ENCODE assay signal across 33 mouse cellular contexts in the genomic region with DNA sequence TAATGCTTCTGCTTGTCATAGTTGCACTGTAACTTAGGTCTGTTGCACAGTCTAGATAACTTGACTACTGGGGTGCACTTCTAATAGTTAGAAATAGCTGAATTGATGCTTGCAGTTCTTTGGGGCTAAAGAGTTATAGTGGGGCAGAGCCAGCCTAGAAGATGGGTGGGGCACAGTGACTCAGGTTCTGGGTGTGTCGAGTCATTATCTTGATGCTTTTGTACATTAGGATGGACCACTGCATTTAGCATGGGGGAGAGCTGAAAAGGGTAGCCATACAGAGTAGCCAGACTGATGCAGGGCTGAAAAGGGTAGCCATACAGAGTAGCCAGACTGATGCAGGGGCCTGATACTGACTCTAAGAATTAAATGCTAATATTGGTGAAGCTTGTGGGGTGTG. TPM values are rescaled to one million over a fixed set of nuclear protein-coding genes. Genes with fewer than 3 reads are reported as not detected.
DNase-seq lines count a peak whose midpoint lies in the region; ATAC-seq and TF ChIP-seq lines count a peak whose summit lies in the region.
"Had no signal": no experiment of that assay in that cellular context is flagged by ENCODE, and none has a peak within 500 bp of the region (broad histone marks: within the 10 kb centered on the region; RNA-seq: fewer than 3 reads in every experiment).

No protein-coding gene starts in this region.

- H3K36me3 ChIP-seq in heart, embryonic 12.5 days, result peaks cover 97% of the 10 kb centered on the region
- H3K36me3 ChIP-seq in heart, adult 2 months (ENCODE audit: control insufficient read depth, insufficient read depth, low read length), result peaks cover 15% of the 10 kb centered on the region
- H3K36me3 ChIP-seq in erythroblast, embryonic 14.5 days (ENCODE audit: control insufficient read depth), result peaks cover 99% of the 10 kb centered on the region
- peaks cover 95% of the 10 kb centered on the region for H3K36me3 ChIP-seq in liver, embryonic 14.5 days (replicated peaks; ENCODE audit: control insufficient read depth, insufficient read depth, low read depth)
- H3K36me3 ChIP-seq in stomach, embryonic 16.5 days (ENCODE audit: control insufficient read depth, insufficient read depth, low read length), result peaks cover 59% of the 10 kb centered on the region

- intact Hi-C loops in heart, adult 2 months (cut with DNase I), result no loop called here
- intact Hi-C loops in left cerebral cortex, postnatal 36 days (cut with DNase I), result no loop called here

- no peak overlapping the region for H3K4me2 ChIP-seq in heart, embryonic 12.5 days
- H3K4me2 ChIP-seq in liver, embryonic 14.5 days (ENCODE audit: low read depth), result peak overlapping the region; percentile 62
- H3K4me2 ChIP-seq in stomach, embryonic 16.5 days (ENCODE audit: low read depth, low read length), result no peak overlapping the region
- H3K4me2 ChIP-seq: kidney, embryonic 15.5 days; limb, embryonic 13.5 days; lung, embryonic 14.5 days; neural tube, embryonic 13.5 days had no signal

- peaks cover 3% of the 10 kb centered on the region; the same call in 1 of the 2 replicates for H3K4me1 ChIP-seq in heart, embryonic 12.5 days (replicated peaks)
- no peaks in the 10 kb centered on the region for H3K4me1 ChIP-seq in heart, adult 2 months (ENCODE audit: control insufficient read depth, insufficient read depth, low read length)
- H3K4me1 ChIP-seq in erythroblast, embryonic 14.5 days (ENCODE audit: control insufficient read depth), result peaks cover 87% of the 10 kb centered on the region
- H3K4me1 ChIP-seq in liver, embryonic 14.5 days (replicated peaks; ENCODE audit: control insufficient read depth in 2 of 2, insufficient read depth in 2 of 2, low read length in 1 of 2), result peaks cover 37 to 46% of the 10 kb centered on the region in 2 experiments
- no peaks in the 10 kb centered on the region for H3K4me1 ChIP-seq in stomach, embryonic 16.5 days (ENCODE audit: control insufficient read depth, insufficient read depth, low read length)
- H3K4me1 ChIP-seq: forebrain, embryonic 10.5 days; hindbrain, embryonic 10.5 days; kidney, embryonic 15.5 days; limb, embryonic 13.5 days had no signal

- whole genome bisulfite sequencing in heart, embryonic 12.5 days, result 67% methylated on average over 1 of the region's 1 CpGs
- 67% methylated on average over 1 of the region's 1 CpGs for WGBS in heart, adult 2 months
- WGBS in liver, embryonic 14.5 days (ENCODE audit: insufficient replicate concordance), result 16% methylated on average over 1 of the region's 1 CpGs
- 66% methylated on average over 1 of the region's 1 CpGs for WGBS in stomach, embryonic 16.5 days

- TF ChIP-seq EP300 in heart, adult 2 months (IDR thresholded peaks at IDR 0.05; ENCODE audit: insufficient read depth, low read depth, low read length), result no peak
- TF ChIP-seq EP300 in liver, embryonic 14.5 days (IDR thresholded peaks at IDR 0.05; ENCODE audit: low read depth), result no peak

- peaks cover 2% of the 10 kb centered on the region for H3K79me2 ChIP-seq in heart, adult 2 months (replicated peaks; ENCODE audit: control insufficient read depth, insufficient read depth, low read length)

- H3K27me3 ChIP-seq in heart, embryonic 12.5 days (replicated peaks), result no peaks in the 10 kb centered on the region
- no peaks in the 10 kb centered on the region for H3K27me3 ChIP-seq in heart, adult 2 months (ENCODE audit: control insufficient read depth, insufficient read depth, low read length)
- H3K27me3 ChIP-seq in erythroblast, embryonic 14.5 days (ENCODE audit: control insufficient read depth), result no peaks in the 10 kb centered on the region
- H3K27me3 ChIP-seq in liver, embryonic 14.5 days (ENCODE audit: control insufficient read depth, insufficient read depth, low read length), result no peaks in the 10 kb centered on the region
- H3K27me3 ChIP-seq in stomach, embryonic 16.5 days (ENCODE audit: control insufficient read depth, insufficient read depth, low read length), result no peaks in the 10 kb centered on the region
- H3K27me3 ChIP-seq: kidney, embryonic 15.5 days; limb, embryonic 13.5 days; megakaryocyte, embryonic 14.5 days; neural tube, embryonic 13.5 days; Patski had no signal

- DNase-seq in heart, adult 2 months, result no peak
- peak; percentile 45 to 64 (median 57) for DNase-seq in liver, embryonic 14.5 days (ENCODE audit: low read depth in 3 of 3, low spot score in 3 of 3)
- no peak for DNase-seq in left cerebral cortex, postnatal 36 days (ENCODE audit: low spot score in 2 of 2)
- DNase-seq in adrenal gland, postnatal 14 days, result no peak
- no peak for DNase-seq in cerebellum, adult 11 months
- DNase-seq: adrenal gland, postnatal 10 days; cerebellum, adult 18-20 months; cerebellum, postnatal 14 days; gastrocnemius, postnatal 25 days; kidney, adult 11 months; kidney, postnatal 36 days; lung, embryonic 14.5 days; midbrain, embryonic 14.5 days; retina, postnatal 1 day; thymus, postnatal 25 days had no signal

- peak; percentile 85 for ATAC-seq in heart, embryonic 12.5 days (ENCODE audit: insufficient number of reproducible peaks, low FRiP score)
- ATAC-seq in liver, embryonic 14.5 days (ENCODE audit: insufficient read depth), result peak; percentile 75
- ATAC-seq in stomach, embryonic 16.5 days (ENCODE audit: insufficient read depth, low FRiP score), result peak; percentile 14; the same call in 1 of the 2 replicates
- ATAC-seq: CD4-positive, CD25-positive, alpha-beta regulatory T cell, adult 4 months; forebrain, embryonic 16.5 days; hindbrain, embryonic 16.5 days; Patski had no signal

- H3K9me3 ChIP-seq in heart, embryonic 12.5 days (replicated peaks), result no peaks in the 10 kb centered on the region
- H3K9me3 ChIP-seq in erythroblast, embryonic 14.5 days (ENCODE audit: control insufficient read depth, low read length), result no peaks in the 10 kb centered on the region
- no peaks in the 10 kb centered on the region for H3K9me3 ChIP-seq in liver, embryonic 14.5 days (ENCODE audit: control insufficient read depth, low read length)
- H3K9me3 ChIP-seq in stomach, embryonic 16.5 days (replicated peaks; ENCODE audit: control insufficient read depth, low read length), result no peaks in the 10 kb centered on the region
- H3K9me3 ChIP-seq: forebrain, embryonic 10.5 days; hindbrain, embryonic 10.5 days; kidney, embryonic 15.5 days; limb, embryonic 13.5 days; megakaryocyte, embryonic 14.5 days; neural tube, embryonic 13.5 days had no signal

- H3K4me3 ChIP-seq in heart, embryonic 12.5 days, result no peak overlapping the region
- no peak overlapping the region for H3K4me3 ChIP-seq in heart, adult 2 months
- peak overlapping the region; percentile 44 for H3K4me3 ChIP-seq in erythroblast, embryonic 14.5 days (replicated peaks)
- no peak overlapping the region; a peak in 1 of 4 replicates for H3K4me3 ChIP-seq in liver, embryonic 14.5 days (ENCODE audit: insufficient read depth in 1 of 2, low read depth in 2 of 2, low read length in 2 of 2)
- no peak overlapping the region for H3K4me3 ChIP-seq in stomach, embryonic 16.5 days (replicated peaks; ENCODE audit: low read length)
- H3K4me3 ChIP-seq: forebrain, embryonic 10.5 days; hindbrain, embryonic 10.5 days; kidney, embryonic 15.5 days; limb, embryonic 13.5 days; megakaryocyte, embryonic 14.5 days; neural tube, embryonic 13.5 days had no signal

- H3K27ac ChIP-seq in heart, embryonic 12.5 days (ENCODE audit: poor library complexity, severe bottlenecking), result peak overlapping the region; percentile 18; the same call in 1 of the 2 replicates
- H3K27ac ChIP-seq in heart, adult 2 months, result no peak overlapping the region
- H3K27ac ChIP-seq in liver, embryonic 14.5 days, result peak overlapping the region; percentile 79
- H3K27ac ChIP-seq in stomach, embryonic 16.5 days (ENCODE audit: low read length), result no peak overlapping the region
- H3K27ac ChIP-seq: forebrain, embryonic 10.5 days; hindbrain, embryonic 10.5 days; kidney, embryonic 15.5 days; limb, embryonic 13.5 days; neural tube, embryonic 13.5 days had no signal

- no peak for TF ChIP-seq CTCF in heart, adult 2 months (IDR thresholded peaks at IDR 0.05)
- TF ChIP-seq CTCF in liver, embryonic 14.5 days (IDR thresholded peaks at IDR 0.05; ENCODE audit: low read depth), result no peak

- H3K9ac ChIP-seq in heart, embryonic 12.5 days, result no peak overlapping the region
- H3K9ac ChIP-seq in heart, adult 2 months (ENCODE audit: low read depth, low read length), result no peak overlapping the region
- H3K9ac ChIP-seq in liver, embryonic 14.5 days (replicated peaks), result peak overlapping the region; percentile 51
- H3K9ac ChIP-seq in stomach, embryonic 16.5 days (ENCODE audit: low read length), result no peak overlapping the region
- H3K9ac ChIP-seq: kidney, embryonic 15.5 days; limb, embryonic 13.5 days; lung, embryonic 14.5 days; neural tube, embryonic 13.5 days had no signal

- TF ChIP-seq POLR2A in heart, adult 2 months (IDR thresholded peaks at IDR 0.05; ENCODE audit: insufficient read depth, low read depth, low read length), result no peak

RNA-seq across cellular contexts. Expression of a gene that starts 6.4 kb away (rescaled TPM):
- polyA plus RNA-seq in heart, embryonic 12.5 days (2016; fragmentation: Nextera tagmentation; extraction: Ambion mirVana), result 52.1 TPM in 2 replicates
- total RNA-seq in heart, adult 2 months (2021), result 100 to 1,000 TPM; 160 to 192 TPM
- 174 and 181 TPM in 2 replicates for polyA plus RNA-seq in heart, adult 2 months (2012; rRNA removed)
- polyA plus RNA-seq in erythroblast, embryonic 14.5 days (2012), result 227 and 231 TPM in 2 replicates
- polyA plus RNA-seq in liver, embryonic 14.5 days (2012; rRNA removed), result 54.4 and 57.5 TPM in 2 replicates
- polyA plus RNA-seq in liver, embryonic 14.5 days (2014; fragmentation: Nextera tagmentation; extraction: Ambion mirVana), result 45.4 and 56.7 TPM in 2 replicates
- 50.2 and 50.4 TPM in 2 replicates for polyA plus RNA-seq in stomach, embryonic 16.5 days (2015; fragmentation: Nextera tagmentation; extraction: Ambion mirVana)
- total RNA-seq in left cerebral cortex, postnatal 36 days (2021), result 100 to 1,000 TPM; 435 to 530 TPM
- total RNA-seq in adrenal gland, postnatal 14 days (2021), result 145 and 155 TPM in 2 replicates

RNA-seq across cellular contexts. Expression of a gene that starts 11.6 kb away (rescaled TPM):
- polyA plus RNA-seq in heart, embryonic 12.5 days (2016; fragmentation: Nextera tagmentation; extraction: Ambion mirVana), result 81.7 and 83.9 TPM in 2 replicates
- total RNA-seq in heart, adult 2 months (2021), result 10 to 100 TPM; 65.6 to 68.5 TPM
- polyA plus RNA-seq in heart, adult 2 months (2012; rRNA removed), result 84.4 and 118 TPM in 2 replicates
- polyA plus RNA-seq in erythroblast, embryonic 14.5 days (2012), result 43.1 and 44.9 TPM in 2 replicates
- 110 and 132 TPM in 2 replicates for polyA plus RNA-seq in liver, embryonic 14.5 days (2012; rRNA removed)
- 52.2 and 60.2 TPM in 2 replicates for polyA plus RNA-seq in liver, embryonic 14.5 days (2014; fragmentation: Nextera tagmentation; extraction: Ambion mirVana)
- polyA plus RNA-seq in stomach, embryonic 16.5 days (2015; fragmentation: Nextera tagmentation; extraction: Ambion mirVana), result 76.3 and 81.1 TPM in 2 replicates
- 100 to 1,000 TPM; 162 to 183 TPM for total RNA-seq in left cerebral cortex, postnatal 36 days (2021)
- total RNA-seq in adrenal gland, postnatal 14 days (2021), result 166 and 184 TPM in 2 replicates

RNA-seq across cellular contexts. Expression of a gene that starts 22.2 kb away (rescaled TPM):
- 16.6 and 17.7 TPM in 2 replicates for polyA plus RNA-seq in heart, embryonic 12.5 days (2016; fragmentation: Nextera tagmentation; extraction: Ambion mirVana)
- 1 to 10 TPM; 3.4 to 4.4 TPM for total RNA-seq in heart, adult 2 months (2021)
- 7.4 and 12.7 TPM in 2 replicates for polyA plus RNA-seq in heart, adult 2 months (2012; rRNA removed)
- 0.10 and 0.26 TPM in 2 replicates for polyA plus RNA-seq in erythroblast, embryonic 14.5 days (2012)
- 1.4 and 1.7 TPM in 2 replicates for polyA plus RNA-seq in liver, embryonic 14.5 days (2012; rRNA removed)
- polyA plus RNA-seq in liver, embryonic 14.5 days (2014; fragmentation: Nextera tagmentation; extraction: Ambion mirVana), result 1.6 and 1.8 TPM in 2 replicates
- 19.2 and 20.2 TPM in 2 replicates for polyA plus RNA-seq in stomach, embryonic 16.5 days (2015; fragmentation: Nextera tagmentation; extraction: Ambion mirVana)
- 10 to 100 TPM; 27.4 to 35.7 TPM for total RNA-seq in left cerebral cortex, postnatal 36 days (2021)
- total RNA-seq in adrenal gland, postnatal 14 days (2021), result 10.0 and 12.9 TPM in 2 replicates

RNA-seq across cellular contexts. Expression of a gene that starts 35.3 kb away (rescaled TPM):
- polyA plus RNA-seq in heart, embryonic 12.5 days (2016; fragmentation: Nextera tagmentation; extraction: Ambion mirVana), result 3.6 and 4.9 TPM in 2 replicates
- 1 to 10 TPM; 5.0 to 5.6 TPM for total RNA-seq in heart, adult 2 months (2021)
- polyA plus RNA-seq in heart, adult 2 months (2012; rRNA removed), result 6.7 and 7.0 TPM in 2 replicates
- polyA plus RNA-seq in erythroblast, embryonic 14.5 days (2012), result 0.06 and 0.09 TPM in 2 replicates
- polyA plus RNA-seq in liver, embryonic 14.5 days (2012; rRNA removed), result 0.90 and 0.96 TPM in 2 replicates
- 0.86 and 1.0 TPM in 2 replicates for polyA plus RNA-seq in liver, embryonic 14.5 days (2014; fragmentation: Nextera tagmentation; extraction: Ambion mirVana)
- 5.9 and 6.1 TPM in 2 replicates for polyA plus RNA-seq in stomach, embryonic 16.5 days (2015; fragmentation: Nextera tagmentation; extraction: Ambion mirVana)
- 1 to 10 TPM; 5.3 to 5.7 TPM for total RNA-seq in left cerebral cortex, postnatal 36 days (2021)
- 4.7 and 5.5 TPM in 2 replicates for total RNA-seq in adrenal gland, postnatal 14 days (2021)

RNA-seq across cellular contexts. Expression of a gene that starts 39.7 kb away (rescaled TPM):
- polyA plus RNA-seq in heart, embryonic 12.5 days (2016; fragmentation: Nextera tagmentation; extraction: Ambion mirVana), result not detected in 2 replicates
- total RNA-seq in heart, adult 2 months (2021), result not detected
- polyA plus RNA-seq in heart, adult 2 months (2012; rRNA removed), result not detected in 2 replicates
- not detected in 2 replicates for polyA plus RNA-seq in erythroblast, embryonic 14.5 days (2012)
- polyA plus RNA-seq in liver, embryonic 14.5 days (2012; rRNA removed), result not detected in 2 replicates
- not detected in 2 replicates for polyA plus RNA-seq in liver, embryonic 14.5 days (2014; fragmentation: Nextera tagmentation; extraction: Ambion mirVana)
- polyA plus RNA-seq in stomach, embryonic 16.5 days (2015; fragmentation: Nextera tagmentation; extraction: Ambion mirVana), result not detected in 2 replicates
- total RNA-seq in left cerebral cortex, postnatal 36 days (2021), result 1 to 10 TPM in 1 of 2 experiments, not detected in 1; 1.1 TPM
- not detected in 2 replicates for total RNA-seq in adrenal gland, postnatal 14 days (2021)
- total RNA-seq: adrenal gland, postnatal 10 days; ES-E14; gastrocnemius, postnatal 25 days; left cerebral cortex, postnatal 14 days had no signal
- polyA plus RNA-seq: CD4-positive, CD25-positive, alpha-beta regulatory T cell, adult 4 months; embryonic facial prominence, embryonic 14.5 days; forebrain, embryonic 10.5 days; forebrain, embryonic 16.5 days; heart, postnatal 0 days; hindbrain, embryonic 10.5 days; hindbrain, embryonic 16.5 days; kidney, embryonic 15.5 days; lung, embryonic 14.5 days; midbrain, embryonic 14.5 days; neural tube, embryonic 13.5 days; Patski; spleen, adult 2 months had no signal

Comparison
In these comparisons a context has a peak if more than half of its experiments do, and no peak if none do; other contexts are left out.
1. H3K27ac ChIP-seq: peak in heart, embryonic 12.5 days (single experiment) and liver, embryonic 14.5 days (single experiment); none in heart, adult 2 months (single experiment) and stomach, embryonic 16.5 days (single experiment).
2. ATAC-seq: peak in every context shown above with its lines; median percentile 85 in heart, embryonic 12.5 days; 75 in liver, embryonic 14.5 days; 14 in stomach, embryonic 16.5 days.
3. DNase-seq: peak in liver, embryonic 14.5 days (3 of 3); none in heart, adult 2 months (0 of 2), left cerebral cortex, postnatal 36 days (0 of 2), adrenal gland, postnatal 14 days (single experiment) and cerebellum, adult 11 months (single experiment).